Mouse (Mus musculus): ENCODE results near the gene Tcf7l2. TPM values are rescaled to one million over a fixed set of nuclear protein-coding genes. Genes with fewer than 3 reads are reported as not detected.

Gene Tcf7l2
- polyA plus RNA-seq, 1 experiment: 6.2 TPM

DNA sequence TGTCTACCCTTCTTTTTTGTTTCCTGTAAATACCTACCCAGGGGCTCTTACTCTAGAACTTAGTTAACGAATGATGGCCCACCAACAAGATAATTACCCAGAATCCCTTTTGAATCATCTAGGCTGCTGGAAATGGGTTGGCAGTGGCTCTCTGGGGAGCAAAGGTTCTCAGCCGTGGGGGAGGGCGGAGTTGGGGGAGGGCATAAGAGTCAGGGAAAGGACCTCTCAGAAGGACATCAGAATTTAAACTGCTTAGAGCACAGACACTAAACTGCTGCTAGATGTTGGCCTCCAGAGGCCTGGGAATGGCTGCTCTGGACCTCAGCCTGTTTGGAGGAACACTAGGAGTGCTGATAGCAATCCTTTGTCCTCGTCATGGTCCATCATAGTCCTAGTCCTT lies 105.4 kb downstream of the Tcf7l2 start:
- Histone ChIP-seq H3K4me3 (ENCODE audit: control insufficient read depth, low read depth, low read length) (no peak overlapping the region), H3K27ac (ENCODE audit: control insufficient read depth, insufficient read depth, low read depth, low read length) (no peak overlapping the region), H3K4me1 (ENCODE audit: control insufficient read depth, insufficient read depth, low read length) (no peaks in the 10 kb centered on the region), H3K36me3 (ENCODE audit: control insufficient read depth, insufficient read depth, low read length) (no peaks in the 10 kb centered on the region), H3K27me3 (ENCODE audit: control insufficient read depth, insufficient read depth, low read length) (no peaks in the 10 kb centered on the region)
- TF ChIP-seq POLR2A (IDR thresholded peaks at IDR 0.05; ENCODE audit: control insufficient read depth, low read depth, low read length) (no peak), CTCF (IDR thresholded peaks at IDR 0.05; ENCODE audit: control insufficient read depth, insufficient read depth, insufficient replicate concordance, low read depth, low read length) (no peak)

DNA sequence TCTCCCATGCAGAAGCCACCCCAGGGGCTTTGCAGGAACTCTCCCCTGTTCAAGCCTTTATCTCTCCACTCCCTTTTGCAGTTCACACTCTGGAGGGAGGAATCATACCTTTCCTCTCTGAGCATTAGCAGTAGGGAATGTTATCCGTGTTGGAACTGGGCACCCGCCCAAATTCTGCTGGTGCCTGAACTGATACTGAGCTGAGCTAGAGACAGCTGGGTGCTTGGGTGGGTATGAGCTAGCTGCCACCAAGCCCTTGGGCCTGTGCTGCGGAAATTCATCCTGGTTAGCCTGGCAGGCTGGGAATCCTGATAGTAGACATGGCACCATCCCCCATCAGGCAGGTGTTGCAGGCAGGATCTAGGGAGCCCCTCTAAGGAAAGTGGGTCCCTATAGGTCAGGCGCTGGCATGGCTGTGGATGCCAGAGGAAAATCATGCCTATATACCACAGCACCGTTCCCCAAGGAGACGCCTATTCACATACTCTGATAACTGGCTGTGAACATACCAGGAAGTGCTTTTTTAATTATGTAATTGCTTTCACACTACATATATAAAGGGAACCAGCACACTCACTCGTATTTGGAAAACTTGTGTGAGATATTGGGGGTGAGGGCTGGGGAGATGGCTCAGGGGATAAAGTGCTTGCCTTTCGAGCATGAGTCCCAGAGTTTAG lies 108.9 kb downstream of the Tcf7l2 start:
- H3K27ac ChIP-seq (ENCODE audit: control insufficient read depth, insufficient read depth, low read depth, low read length): no peak overlapping the region
- no peak overlapping the region for H3K4me3 ChIP-seq (ENCODE audit: control insufficient read depth, low read depth, low read length)
- H3K4me1 ChIP-seq (ENCODE audit: control insufficient read depth, insufficient read depth, low read length): no peaks in the 10 kb centered on the region
- no peak for TF ChIP-seq CTCF (IDR thresholded peaks at IDR 0.05; ENCODE audit: control insufficient read depth, insufficient read depth, insufficient replicate concordance, low read depth, low read length)
- no peak for TF ChIP-seq POLR2A (IDR thresholded peaks at IDR 0.05; ENCODE audit: control insufficient read depth, low read depth, low read length)
- H3K36me3 ChIP-seq (ENCODE audit: control insufficient read depth, insufficient read depth, low read length): no peaks in the 10 kb centered on the region
- H3K27me3 ChIP-seq (ENCODE audit: control insufficient read depth, insufficient read depth, low read length): no peaks in the 10 kb centered on the region

DNA sequence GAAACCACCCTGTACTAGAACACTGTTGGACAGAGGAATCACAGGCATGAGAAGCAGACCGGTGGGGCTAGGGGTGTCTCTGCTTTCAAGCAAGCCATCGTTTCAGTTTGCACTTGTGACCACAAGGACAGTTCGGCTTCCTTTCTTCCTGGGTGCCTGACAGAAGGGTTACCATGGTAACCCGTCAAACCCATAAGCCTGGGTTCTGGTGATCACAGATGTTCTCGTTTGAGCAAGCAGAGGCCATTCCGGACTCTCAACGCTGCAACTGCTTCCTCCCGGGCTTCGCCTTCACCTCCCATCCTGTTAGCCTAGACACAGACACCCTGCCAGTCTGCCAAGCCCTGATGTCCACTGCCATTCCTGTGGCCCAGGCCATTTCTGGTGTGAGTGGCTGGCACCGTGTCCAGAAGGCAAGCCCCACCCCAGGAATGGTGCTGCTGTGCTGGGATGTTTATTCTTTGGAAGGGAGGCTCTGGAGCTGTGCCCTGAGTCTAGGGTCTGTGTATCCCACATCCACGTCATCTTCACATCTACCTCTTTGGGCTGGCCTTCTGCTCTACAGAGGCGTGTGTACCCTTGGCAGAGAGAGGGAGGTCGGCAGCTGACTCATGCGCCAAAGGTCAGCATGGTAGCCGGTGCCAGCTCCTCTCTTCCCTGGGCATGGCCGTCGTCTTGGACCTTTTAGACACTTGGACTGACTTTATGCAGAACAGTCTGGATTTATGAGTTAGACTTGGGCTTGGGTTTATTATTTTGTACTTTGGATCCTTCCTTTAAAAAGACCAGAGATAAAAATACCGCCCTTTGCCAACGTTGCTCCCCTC lies 110.1 kb downstream of the Tcf7l2 start:
- Histone ChIP-seq H3K4me1 (ENCODE audit: control insufficient read depth, insufficient read depth, low read length) (no peaks in the 10 kb centered on the region), H3K27me3 (ENCODE audit: control insufficient read depth, insufficient read depth, low read length) (no peaks in the 10 kb centered on the region), H3K36me3 (ENCODE audit: control insufficient read depth, insufficient read depth, low read length) (no peaks in the 10 kb centered on the region), H3K27ac (ENCODE audit: control insufficient read depth, insufficient read depth, low read depth, low read length) (no peak overlapping the region), H3K4me3 (ENCODE audit: control insufficient read depth, low read depth, low read length) (no peak overlapping the region)
- TF ChIP-seq POLR2A (IDR thresholded peaks at IDR 0.05; ENCODE audit: control insufficient read depth, low read depth, low read length) (no peak), CTCF (IDR thresholded peaks at IDR 0.05; ENCODE audit: control insufficient read depth, insufficient read depth, insufficient replicate concordance, low read depth, low read length) (no peak)

GRCm38 (mm10) chr19:55854389-55854788 lies 112.8 kb downstream of the Tcf7l2 start:
- H3K4me3 ChIP-seq (ENCODE audit: control insufficient read depth, low read depth, low read length): no peak overlapping the region
- no peaks in the 10 kb centered on the region for H3K4me1 ChIP-seq (ENCODE audit: control insufficient read depth, insufficient read depth, low read length)
- no peaks in the 10 kb centered on the region for H3K27me3 ChIP-seq (ENCODE audit: control insufficient read depth, insufficient read depth, low read length)
- TF ChIP-seq CTCF (IDR thresholded peaks at IDR 0.05; ENCODE audit: control insufficient read depth, insufficient read depth, insufficient replicate concordance, low read depth, low read length) (no peak), POLR2A (IDR thresholded peaks at IDR 0.05; ENCODE audit: control insufficient read depth, low read depth, low read length) (no peak)
- H3K27ac ChIP-seq (ENCODE audit: control insufficient read depth, insufficient read depth, low read depth, low read length): no peak overlapping the region
- H3K36me3 ChIP-seq (ENCODE audit: control insufficient read depth, insufficient read depth, low read length): no peaks in the 10 kb centered on the region

GRCm38 (mm10) chr19:55855571-55855970 lies 114.0 kb downstream of the Tcf7l2 start:
- no peaks in the 10 kb centered on the region for H3K4me1 ChIP-seq (ENCODE audit: control insufficient read depth, insufficient read depth, low read length)
- TF ChIP-seq POLR2A (IDR thresholded peaks at IDR 0.05; ENCODE audit: control insufficient read depth, low read depth, low read length) (no peak), CTCF (IDR thresholded peaks at IDR 0.05; ENCODE audit: control insufficient read depth, insufficient read depth, insufficient replicate concordance, low read depth, low read length) (no peak)

GRCm38 (mm10) chr19:55857328-55857727 lies 115.7 kb downstream of the Tcf7l2 start:
- no peaks in the 10 kb centered on the region for H3K4me1 ChIP-seq (ENCODE audit: control insufficient read depth, insufficient read depth, low read length)
- H3K36me3 ChIP-seq (ENCODE audit: control insufficient read depth, insufficient read depth, low read length): no peaks in the 10 kb centered on the region
- no peak overlapping the region for H3K4me3 ChIP-seq (ENCODE audit: control insufficient read depth, low read depth, low read length)
- H3K27me3 ChIP-seq (ENCODE audit: control insufficient read depth, insufficient read depth, low read length): no peaks in the 10 kb centered on the region
- H3K27ac ChIP-seq (ENCODE audit: control insufficient read depth, insufficient read depth, low read depth, low read length): no peak overlapping the region
- TF ChIP-seq CTCF (IDR thresholded peaks at IDR 0.05; ENCODE audit: control insufficient read depth, insufficient read depth, insufficient replicate concordance, low read depth, low read length) (no peak), POLR2A (IDR thresholded peaks at IDR 0.05; ENCODE audit: control insufficient read depth, low read depth, low read length) (no peak)

More at GRCm38 (mm10) chr19:55855571-55855970, 114.0 kb downstream of the Tcf7l2 start:
- Histone ChIP-seq H3K27me3 (ENCODE audit: control insufficient read depth, insufficient read depth, low read length) (no peaks in the 10 kb centered on the region), H3K4me3 (ENCODE audit: control insufficient read depth, low read depth, low read length) (no peak overlapping the region), H3K27ac (ENCODE audit: control insufficient read depth, insufficient read depth, low read depth, low read length) (no peak overlapping the region), H3K36me3 (ENCODE audit: control insufficient read depth, insufficient read depth, low read length) (no peaks in the 10 kb centered on the region)

- no peak overlapping the region for H3K4me3 ChIP-seq (ENCODE audit: control insufficient read depth, low read depth, low read length)
- H3K4me1 ChIP-seq (ENCODE audit: control insufficient read depth, insufficient read depth, low read length): no peaks in the 10 kb centered on the region
- TF ChIP-seq CTCF (IDR thresholded peaks at IDR 0.05; ENCODE audit: control insufficient read depth, insufficient read depth, insufficient replicate concordance, low read depth, low read length) (no peak), POLR2A (IDR thresholded peaks at IDR 0.05; ENCODE audit: control insufficient read depth, low read depth, low read length) (no peak)
- no peak overlapping the region for H3K27ac ChIP-seq (ENCODE audit: control insufficient read depth, insufficient read depth, low read depth, low read length)
- no peaks in the 10 kb centered on the region for H3K27me3 ChIP-seq (ENCODE audit: control insufficient read depth, insufficient read depth, low read length)
- H3K36me3 ChIP-seq (ENCODE audit: control insufficient read depth, insufficient read depth, low read length): no peaks in the 10 kb centered on the region
Observed at GRCm38 (mm10) chr19:55860009-55860743, 118.6 kb downstream of the Tcf7l2 start.

Data from testis, adult 2 months (tissue).